ENCODE assay signal across 8 mouse cellular contexts in genomic region chr8:84976031-84976762, GRCm38 (mm10). TPM values are rescaled to one million over a fixed set of nuclear protein-coding genes. Genes with fewer than 3 reads are reported as not detected.
DNase-seq lines count a peak whose midpoint lies in the region; ATAC-seq and TF ChIP-seq lines count a peak whose summit lies in the region.

No protein-coding gene starts in this region.

- TF ChIP-seq POLR2A in CH12.LX (IDR thresholded peaks at IDR 0.05; ENCODE audit: low read depth, low read length) = peak; percentile 79; the same call in 1 of the 2 replicates

- in situ Hi-C loops in CH12.LX (cut with MboI; ENCODE audit: low pct_ligation_motif_present, low pct_unique_long_range_greater_than_20kb, low sequenced_read_pairs) = no loop called here

- TF ChIP-seq RAD21 in CH12.LX (IDR thresholded peaks at IDR 0.05; ENCODE audit: low read depth, low read length) = no peak

- H3K9ac ChIP-seq in CH12.LX (ENCODE audit: insufficient read depth, low read depth) = peak overlapping the region; percentile 81
- H3K9ac ChIP-seq in forebrain, embryonic 12.5 days = peak overlapping the region; percentile 41
- H3K9ac ChIP-seq in heart, postnatal 0 days (replicated peaks; ENCODE audit: low read depth, low read length) = peak overlapping the region; percentile 67
- H3K9ac ChIP-seq in liver, embryonic 15.5 days = peak overlapping the region; percentile 74
- H3K9ac ChIP-seq in neural tube, embryonic 11.5 days (ENCODE audit: low read length) = peak overlapping the region; percentile 23
- peak overlapping the region; percentile 94 for H3K9ac ChIP-seq in stomach, postnatal 0 days (ENCODE audit: low read length)

- peak overlapping the region; percentile 98 for H3K4me2 ChIP-seq in CH12.LX (ENCODE audit: insufficient read depth, low read depth, poor library complexity, severe bottlenecking)
- H3K4me2 ChIP-seq in forebrain, embryonic 12.5 days = peak overlapping the region; percentile 88
- peak overlapping the region; percentile 92 for H3K4me2 ChIP-seq in heart, postnatal 0 days (ENCODE audit: low read depth, low read length)
- H3K4me2 ChIP-seq in liver, embryonic 15.5 days = peak overlapping the region; percentile 99
- H3K4me2 ChIP-seq in neural tube, embryonic 11.5 days (ENCODE audit: low read depth) = peak overlapping the region; percentile 79
- peak overlapping the region; percentile 96 for H3K4me2 ChIP-seq in stomach, postnatal 0 days (replicated peaks; ENCODE audit: low read depth)

- dilution Hi-C loops in CH12.LX (cut with MboI; ENCODE audit: extremely low pct_ligation_motif_present, extremely low pct_unique_long_range_greater_than_20kb, low sequenced_read_pairs) = no loop called here

- DNase-seq in CH12.LX (ENCODE audit: extremely low read depth) = peak; percentile 91
- DNase-seq in c-Kit-positive CD71-positive TER-119-positive erythroid progenitor cells, embryonic 14.5 days (ENCODE audit: low spot score) = peak; percentile 95
- peak; percentile 93 for DNase-seq in heart, postnatal 0 days (ENCODE audit: low spot score)
- peak; percentile 97 for DNase-seq in kidney, postnatal 36 days
- DNase-seq in neural tube, embryonic 11.5 days (ENCODE audit: low spot score) = peak; percentile 92
- DNase-seq in stomach, postnatal 0 days (ENCODE audit: low spot score) = peak; percentile 96

- H3K36me3 ChIP-seq in CH12.LX (replicated peaks in 1 of 2; ENCODE audit: control insufficient read depth in 1 of 2, insufficient read depth in 1 of 2, low read length in 1 of 2) = peaks cover 20 to 31% of the 10 kb centered on the region in 2 experiments
- peaks cover 40% of the 10 kb centered on the region for H3K36me3 ChIP-seq in forebrain, embryonic 12.5 days (replicated peaks)
- H3K36me3 ChIP-seq in heart, postnatal 0 days (replicated peaks; ENCODE audit: control insufficient read depth, insufficient read depth, low read length) = peaks cover 27% of the 10 kb centered on the region
- peaks cover 45% of the 10 kb centered on the region for H3K36me3 ChIP-seq in liver, embryonic 15.5 days (replicated peaks)
- no peaks in the 10 kb centered on the region; the same call in 1 of the 2 replicates for H3K36me3 ChIP-seq in neural tube, embryonic 11.5 days (ENCODE audit: control insufficient read depth, insufficient read depth, low read length)
- no peaks in the 10 kb centered on the region; the same call in 1 of the 2 replicates for H3K36me3 ChIP-seq in stomach, postnatal 0 days (ENCODE audit: control insufficient read depth, insufficient read depth, low read length)

- 0 out of 4 replicates have a peak, but pooled peaks of 1 of the 2 experiments have one; percentile 1 for TF ChIP-seq CTCF in CH12.LX (conservative IDR thresholded peaks at IDR 0.05 in 1 of 2, IDR thresholded peaks at IDR 0.05 in 1 of 2; ENCODE audit: low read depth in 2 of 2, low read length in 2 of 2)
- no peak for TF ChIP-seq CTCF in heart, postnatal 0 days (IDR thresholded peaks at IDR 0.05; ENCODE audit: low read depth)
- TF ChIP-seq CTCF in stomach, postnatal 0 days (IDR thresholded peaks at IDR 0.05; ENCODE audit: low read depth) = no peak; the same call in 1 of the 2 replicates

- H3K27me3 ChIP-seq in CH12.LX (replicated peaks) = no peaks in the 10 kb centered on the region
- peaks cover 45% of the 10 kb centered on the region for H3K27me3 ChIP-seq in forebrain, embryonic 12.5 days
- no peaks in the 10 kb centered on the region for H3K27me3 ChIP-seq in heart, postnatal 0 days (ENCODE audit: control insufficient read depth, insufficient read depth, low read length)
- peaks cover 21% of the 10 kb centered on the region; the same call in 1 of the 2 replicates for H3K27me3 ChIP-seq in liver, embryonic 15.5 days
- peaks cover 37% of the 10 kb centered on the region for H3K27me3 ChIP-seq in neural tube, embryonic 11.5 days (ENCODE audit: control insufficient read depth, insufficient read depth, low read length)
- no peaks in the 10 kb centered on the region for H3K27me3 ChIP-seq in stomach, postnatal 0 days (ENCODE audit: control insufficient read depth, insufficient read depth, low read length)

- peaks cover 0 to 22% of the 10 kb centered on the region in 2 experiments; a peak in 2 of 4 replicates for H3K4me1 ChIP-seq in CH12.LX (ENCODE audit: control insufficient read depth in 1 of 2, insufficient read depth in 2 of 2)
- peaks cover 67% of the 10 kb centered on the region for H3K4me1 ChIP-seq in forebrain, embryonic 12.5 days
- peaks cover 25% of the 10 kb centered on the region for H3K4me1 ChIP-seq in heart, postnatal 0 days (ENCODE audit: control insufficient read depth, insufficient read depth)
- peaks cover 99% of the 10 kb centered on the region for H3K4me1 ChIP-seq in liver, embryonic 15.5 days (replicated peaks)
- H3K4me1 ChIP-seq in neural tube, embryonic 11.5 days (ENCODE audit: control insufficient read depth, insufficient read depth, low read length) = peaks cover 36% of the 10 kb centered on the region
- H3K4me1 ChIP-seq in stomach, postnatal 0 days (replicated peaks; ENCODE audit: control insufficient read depth, insufficient read depth) = peaks cover 17% of the 10 kb centered on the region; the same call in 1 of the 2 replicates

- peak; percentile 88 for ATAC-seq in forebrain, embryonic 12.5 days (ENCODE audit: low FRiP score)
- ATAC-seq in heart, postnatal 0 days (ENCODE audit: insufficient read depth, low read depth) = peak; percentile 71
- ATAC-seq in liver, embryonic 15.5 days (ENCODE audit: insufficient read depth) = peak; percentile 74
- ATAC-seq in neural tube, embryonic 11.5 days (ENCODE audit: insufficient read depth, low FRiP score, low TSS enrichment) = peak; percentile 86
- peak; percentile 72 for ATAC-seq in stomach, postnatal 0 days (ENCODE audit: low FRiP score, low TSS enrichment)

- peak overlapping the region; percentile 82 to 94 (median 92) for H3K4me3 ChIP-seq in CH12.LX (replicated peaks in 1 of 3; ENCODE audit: low read depth in 2 of 3, low read length in 2 of 3, poor library complexity in 1 of 3)
- peak overlapping the region; percentile 46 for H3K4me3 ChIP-seq in forebrain, embryonic 12.5 days (replicated peaks)
- H3K4me3 ChIP-seq in heart, postnatal 0 days (ENCODE audit: low read depth, low read length) = peak overlapping the region; percentile 63
- peak overlapping the region; percentile 85 for H3K4me3 ChIP-seq in liver, embryonic 15.5 days (replicated peaks)
- peak overlapping the region; percentile 44 for H3K4me3 ChIP-seq in neural tube, embryonic 11.5 days (ENCODE audit: low read depth, low read length)
- H3K4me3 ChIP-seq in stomach, postnatal 0 days (ENCODE audit: low read depth, low read length) = peak overlapping the region; percentile 80

- no peak for TF ChIP-seq EP300 in CH12.LX (IDR thresholded peaks at IDR 0.05; ENCODE audit: low read length)
- no peak for TF ChIP-seq EP300 in heart, postnatal 0 days (IDR thresholded peaks at IDR 0.05; ENCODE audit: low read depth)
- peak; percentile 73 for TF ChIP-seq EP300 in stomach, postnatal 0 days (optimal IDR thresholded peaks at IDR 0.05)

- peak overlapping the region; percentile 93 for H3K27ac ChIP-seq in CH12.LX (ENCODE audit: insufficient read depth, low read depth)
- H3K27ac ChIP-seq in forebrain, embryonic 12.5 days = peak overlapping the region; percentile 42
- peak overlapping the region; percentile 92 for H3K27ac ChIP-seq in heart, postnatal 0 days (ENCODE audit: low read depth)
- H3K27ac ChIP-seq in liver, embryonic 15.5 days (replicated peaks) = peak overlapping the region; percentile 97
- no peak overlapping the region for H3K27ac ChIP-seq in neural tube, embryonic 11.5 days (ENCODE audit: low read depth, low read length)
- peak overlapping the region; percentile 98 for H3K27ac ChIP-seq in stomach, postnatal 0 days (replicated peaks)

- peaks cover 20% of the 10 kb centered on the region for H3K79me2 ChIP-seq in CH12.LX (replicated peaks; ENCODE audit: control insufficient read depth, extremely low read depth, insufficient read depth, poor library complexity, severe bottlenecking)

- 1% methylated on average over 61 of the region's 61 CpGs for WGBS in forebrain, embryonic 12.5 days
- 1% methylated on average over 59 of the region's 61 CpGs for WGBS in heart, postnatal 0 days
- WGBS in liver, embryonic 15.5 days (ENCODE audit: insufficient replicate concordance) = under 1% methylated on average over 61 of the region's 61 CpGs
- under 1% methylated on average over 60 of the region's 61 CpGs for WGBS in neural tube, embryonic 11.5 days
- under 1% methylated on average over 58 of the region's 61 CpGs for WGBS in stomach, postnatal 0 days

- H3K9me3 ChIP-seq in CH12.LX (replicated peaks; ENCODE audit: low read length) = no peaks in the 10 kb centered on the region
- H3K9me3 ChIP-seq in forebrain, embryonic 12.5 days = no peaks in the 10 kb centered on the region
- H3K9me3 ChIP-seq in heart, postnatal 0 days (replicated peaks; ENCODE audit: control insufficient read depth, low read length) = no peaks in the 10 kb centered on the region
- no peaks in the 10 kb centered on the region for H3K9me3 ChIP-seq in liver, embryonic 15.5 days (replicated peaks)
- no peaks in the 10 kb centered on the region for H3K9me3 ChIP-seq in neural tube, embryonic 11.5 days (ENCODE audit: control insufficient read depth, low read length)
- no peaks in the 10 kb centered on the region for H3K9me3 ChIP-seq in stomach, postnatal 0 days (ENCODE audit: control insufficient read depth, low read length)

RNA-seq across cellular contexts. Expression of gene Junb, which starts 2.3 kb away (rescaled TPM):
- total RNA-seq in CH12.LX (2012; rRNA removed) (226 and 342 TPM in 2 replicates), CH12.LX (2014; rRNA removed) (175 and 217 TPM in 2 replicates)
- polyA plus RNA-seq in CH12.LX (2012; ENCODE audit: insufficient read length, low read depth) = 63.4 and 66.4 TPM in 2 replicates
- polyA plus RNA-seq in forebrain, embryonic 12.5 days (2016; fragmentation: Nextera tagmentation; extraction: Ambion mirVana) = 4.8 and 4.9 TPM in 2 replicates
- total RNA-seq in heart, postnatal 0 days (2014; rRNA removed; ENCODE audit: low replicate concordance) = 28.9 and 39.6 TPM in 2 replicates
- polyA plus RNA-seq in heart, postnatal 0 days (2015; fragmentation: Nextera tagmentation; extraction: Ambion mirVana) = 10.3 and 13.0 TPM in 2 replicates
- polyA plus RNA-seq in liver, embryonic 15.5 days (2015; fragmentation: Nextera tagmentation; extraction: Ambion mirVana) = 18.2 and 22.1 TPM in 2 replicates
- 6.2 and 6.9 TPM in 2 replicates for polyA plus RNA-seq in neural tube, embryonic 11.5 days (2014; fragmentation: Nextera tagmentation; extraction: Ambion mirVana)
- polyA plus RNA-seq in stomach, postnatal 0 days (2015; fragmentation: Nextera tagmentation; extraction: Ambion mirVana) = 88.5 and 95.9 TPM in 2 replicates

RNA-seq across cellular contexts. Expression of gene Rnaseh2a, which starts 6.6 kb away (rescaled TPM):
- total RNA-seq in CH12.LX (2012; rRNA removed) (104 and 115 TPM in 2 replicates), CH12.LX (2014; rRNA removed) (71.6 and 76.2 TPM in 2 replicates)
- 83.1 and 88.1 TPM in 2 replicates for polyA plus RNA-seq in CH12.LX (2012; ENCODE audit: insufficient read length, low read depth)
- polyA plus RNA-seq in forebrain, embryonic 12.5 days (2016; fragmentation: Nextera tagmentation; extraction: Ambion mirVana) = 117 and 124 TPM in 2 replicates
- 57.9 and 76.4 TPM in 2 replicates for total RNA-seq in heart, postnatal 0 days (2014; rRNA removed; ENCODE audit: low replicate concordance)
- polyA plus RNA-seq in heart, postnatal 0 days (2015; fragmentation: Nextera tagmentation; extraction: Ambion mirVana) = 52.6 and 57.3 TPM in 2 replicates
- 101 TPM in 2 replicates for polyA plus RNA-seq in liver, embryonic 15.5 days (2015; fragmentation: Nextera tagmentation; extraction: Ambion mirVana)
- polyA plus RNA-seq in neural tube, embryonic 11.5 days (2014; fragmentation: Nextera tagmentation; extraction: Ambion mirVana) = 92.9 and 116 TPM in 2 replicates
- polyA plus RNA-seq in stomach, postnatal 0 days (2015; fragmentation: Nextera tagmentation; extraction: Ambion mirVana) = 79.4 and 80.1 TPM in 2 replicates

RNA-seq across cellular contexts. Expression of gene Prdx2, which starts 6.8 kb away (rescaled TPM):
- 218 and 231 TPM in 2 replicates for total RNA-seq in CH12.LX (2012; rRNA removed)
- total RNA-seq in CH12.LX (2014; rRNA removed) = 231 and 232 TPM in 2 replicates
- 158 and 159 TPM in 2 replicates for polyA plus RNA-seq in CH12.LX (2012; ENCODE audit: insufficient read length, low read depth)
- 1,271 and 1,280 TPM in 2 replicates for polyA plus RNA-seq in forebrain, embryonic 12.5 days (2016; fragmentation: Nextera tagmentation; extraction: Ambion mirVana)
- 647 and 809 TPM in 2 replicates for total RNA-seq in heart, postnatal 0 days (2014; rRNA removed; ENCODE audit: low replicate concordance)
- polyA plus RNA-seq in heart, postnatal 0 days (2015; fragmentation: Nextera tagmentation; extraction: Ambion mirVana) = 758 and 782 TPM in 2 replicates
- 1,960 and 2,082 TPM in 2 replicates for polyA plus RNA-seq in liver, embryonic 15.5 days (2015; fragmentation: Nextera tagmentation; extraction: Ambion mirVana)
- polyA plus RNA-seq in neural tube, embryonic 11.5 days (2014; fragmentation: Nextera tagmentation; extraction: Ambion mirVana) = 1,335 and 1,358 TPM in 2 replicates
- polyA plus RNA-seq in stomach, postnatal 0 days (2015; fragmentation: Nextera tagmentation; extraction: Ambion mirVana) = 370 and 376 TPM in 2 replicates

RNA-seq across cellular contexts. Expression of gene Gm49661, which starts 7.0 kb away (rescaled TPM):
- total RNA-seq in CH12.LX (2012; rRNA removed) (1.8 and 3.1 TPM in 2 replicates), CH12.LX (2014; rRNA removed) (not detected in 2 replicates)
- polyA plus RNA-seq in CH12.LX (2012; ENCODE audit: insufficient read length, low read depth) = not detected in 2 replicates
- not detected in 2 replicates for polyA plus RNA-seq in forebrain, embryonic 12.5 days (2016; fragmentation: Nextera tagmentation; extraction: Ambion mirVana)
- total RNA-seq in heart, postnatal 0 days (2014; rRNA removed; ENCODE audit: low replicate concordance) = not detected in 2 replicates
- polyA plus RNA-seq in heart, postnatal 0 days (2015; fragmentation: Nextera tagmentation; extraction: Ambion mirVana) = not detected in 2 replicates
- polyA plus RNA-seq in liver, embryonic 15.5 days (2015; fragmentation: Nextera tagmentation; extraction: Ambion mirVana) = not detected in 2 replicates
- polyA plus RNA-seq in neural tube, embryonic 11.5 days (2014; fragmentation: Nextera tagmentation; extraction: Ambion mirVana) = not detected in 2 replicates
- polyA plus RNA-seq in stomach, postnatal 0 days (2015; fragmentation: Nextera tagmentation; extraction: Ambion mirVana) = not detected in 2 replicates

RNA-seq across cellular contexts. Expression of gene Hook2, which starts 14.2 kb away (rescaled TPM):
- 17.6 and 24.7 TPM in 2 replicates for total RNA-seq in CH12.LX (2012; rRNA removed)
- 7.1 TPM in 2 replicates for total RNA-seq in CH12.LX (2014; rRNA removed)
- polyA plus RNA-seq in CH12.LX (2012; ENCODE audit: insufficient read length, low read depth) = 9.8 and 11.7 TPM in 2 replicates
- 16.1 and 18.2 TPM in 2 replicates for polyA plus RNA-seq in forebrain, embryonic 12.5 days (2016; fragmentation: Nextera tagmentation; extraction: Ambion mirVana)
- total RNA-seq in heart, postnatal 0 days (2014; rRNA removed; ENCODE audit: low replicate concordance) = 1.9 and 4.8 TPM in 2 replicates
- polyA plus RNA-seq in heart, postnatal 0 days (2015; fragmentation: Nextera tagmentation; extraction: Ambion mirVana) = 3.5 and 4.7 TPM in 2 replicates
- polyA plus RNA-seq in liver, embryonic 15.5 days (2015; fragmentation: Nextera tagmentation; extraction: Ambion mirVana) = 6.5 and 8.6 TPM in 2 replicates
- polyA plus RNA-seq in neural tube, embryonic 11.5 days (2014; fragmentation: Nextera tagmentation; extraction: Ambion mirVana) = 10.5 and 12.9 TPM in 2 replicates
- polyA plus RNA-seq in stomach, postnatal 0 days (2015; fragmentation: Nextera tagmentation; extraction: Ambion mirVana) = 28.8 and 30.9 TPM in 2 replicates

Comparison
In these comparisons a context has a peak if more than half of its experiments do, and no peak if none do; other contexts are left out.
1. H3K9ac ChIP-seq: peak in every context shown above with its lines; median percentile 94 in stomach, postnatal 0 days; 81 in CH12.LX; 74 in liver, embryonic 15.5 days; 67 in heart, postnatal 0 days; 41 in forebrain, embryonic 12.5 days; 23 in neural tube, embryonic 11.5 days.